Mouse (Mus musculus) urinary bladder, postnatal 25 days (tissue): Measurements from ENCODE around the gene Rcn3.

Experiments used
- DNase-seq: peaks from one replicate; pipeline ENCODE4 v3.0.0; 2022; ENCODE audit warnings: low spot score

Rcn3 gene

DNA sequence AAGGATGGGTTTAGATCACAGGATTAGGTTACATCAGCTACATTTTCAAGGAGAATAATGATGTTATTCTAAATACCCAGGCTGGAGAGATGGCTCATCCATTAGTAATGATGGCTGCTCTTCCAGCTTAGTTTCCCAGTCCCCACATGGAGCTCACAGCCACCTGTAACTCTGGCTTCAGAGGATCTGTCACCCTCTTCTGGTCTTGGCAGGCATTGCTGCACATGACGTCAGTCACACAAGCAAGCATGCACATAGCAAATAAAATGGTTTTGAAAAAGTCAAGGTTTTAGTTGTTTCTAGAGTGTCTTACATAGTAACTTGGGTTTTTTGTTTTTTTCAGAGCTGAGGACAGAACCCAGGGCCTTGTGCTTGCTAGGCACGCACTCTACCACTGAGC, 19.8 kb downstream of the Rcn3 start:
- no peak for DNase-seq

DNA sequence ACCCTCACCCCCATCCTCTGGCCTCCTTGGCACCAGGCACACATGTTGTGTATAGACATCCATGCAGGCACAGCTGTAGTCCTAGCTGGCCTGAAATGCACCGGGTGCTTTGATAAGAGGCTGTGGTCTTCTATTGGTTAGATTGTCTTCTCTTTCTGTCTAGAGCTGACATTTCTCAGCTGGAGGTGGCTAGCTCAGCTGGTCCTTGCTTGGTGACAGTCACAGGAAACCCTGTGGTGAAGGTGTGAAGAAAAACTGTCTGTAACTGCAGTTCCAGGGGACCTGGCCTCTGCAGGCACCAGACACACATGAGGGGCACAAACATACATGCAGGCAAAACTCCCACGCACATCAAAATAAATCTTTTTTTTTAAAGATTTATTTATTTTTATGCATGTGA, 22.4 kb downstream of the Rcn3 start:
- DNase-seq, result no peak

GRCm38 (mm10) chr7:45068000-45068318, 24.1 kb downstream of the Rcn3 start:
- peak; percentile 46 for DNase-seq

DNA sequence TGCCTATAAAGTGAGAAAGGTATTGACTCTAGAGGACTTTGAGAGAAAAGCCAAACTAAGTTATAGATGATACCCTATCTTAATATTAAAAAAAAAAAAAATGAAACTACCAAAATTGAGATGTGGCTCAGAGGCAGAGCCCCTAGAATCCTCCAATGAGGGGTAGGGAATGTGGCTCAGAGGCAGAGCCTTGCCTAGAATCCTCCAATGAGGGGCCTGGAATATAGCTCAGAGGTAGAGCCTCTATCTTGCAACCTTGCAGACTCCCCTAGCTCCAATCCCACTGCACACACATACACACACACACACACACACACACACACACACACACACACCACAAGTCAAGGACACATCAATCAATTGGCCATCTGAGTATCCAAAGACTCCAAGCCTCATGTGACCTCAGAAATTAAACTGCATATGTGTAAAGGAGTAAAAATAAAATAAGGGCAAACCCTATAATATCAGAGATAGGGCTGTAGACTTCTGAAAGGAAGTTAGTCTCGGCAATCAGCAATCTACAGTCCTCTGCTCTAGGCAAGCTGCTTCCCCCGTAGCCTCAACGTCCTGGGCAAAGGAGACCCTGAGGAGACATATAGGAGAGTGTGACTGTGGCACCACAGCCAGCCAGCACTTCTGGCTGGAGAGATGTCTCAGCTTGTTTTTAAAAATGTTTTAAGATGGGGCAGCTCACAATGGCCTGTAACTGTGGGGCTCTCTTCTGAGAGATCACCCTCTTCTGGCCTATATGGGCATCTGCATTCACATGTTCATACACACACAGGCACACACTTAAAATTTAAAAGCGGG, 24.6 kb downstream of the Rcn3 start:
- DNase-seq, result no peak

DNA sequence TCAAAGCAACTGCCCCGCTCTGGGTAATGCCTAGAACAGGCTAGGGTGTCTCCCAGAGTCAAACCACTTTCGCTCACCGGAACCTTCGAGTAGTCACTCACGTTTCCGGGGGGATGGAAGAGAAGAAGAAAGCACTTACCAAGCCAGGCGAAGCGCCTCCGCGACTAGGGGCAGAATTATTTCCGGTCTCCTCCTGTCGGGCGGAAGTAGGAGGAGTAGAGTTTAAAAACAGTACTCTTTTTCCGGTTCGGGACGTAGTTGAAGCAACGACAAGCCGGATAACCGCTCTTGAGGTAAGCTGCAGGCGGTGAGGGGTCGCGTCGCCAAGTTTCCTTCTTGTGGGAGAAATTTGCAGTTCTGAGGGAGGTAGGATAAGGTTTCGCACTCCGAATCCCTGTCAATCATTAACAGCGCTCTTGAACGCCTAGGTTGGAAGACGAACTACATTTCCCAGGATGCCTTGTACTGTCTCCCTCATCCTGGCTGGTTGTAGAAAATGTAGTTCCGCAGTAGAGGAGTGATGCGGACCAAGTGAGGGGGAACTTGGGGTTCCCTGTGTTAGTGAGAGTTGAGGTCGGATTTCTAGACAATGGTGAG, 29.7 kb downstream of the Rcn3 start, which contains the start of the genes Nosip and Prrg2:
Gene Nosip, plus strand, starts transcription at position 191 of the 597 bp plus-strand sequence.
Gene Prrg2, minus strand, starts transcription at position 439 of the 597 bp plus-strand sequence.
- peak; percentile 91 for DNase-seq

DNA sequence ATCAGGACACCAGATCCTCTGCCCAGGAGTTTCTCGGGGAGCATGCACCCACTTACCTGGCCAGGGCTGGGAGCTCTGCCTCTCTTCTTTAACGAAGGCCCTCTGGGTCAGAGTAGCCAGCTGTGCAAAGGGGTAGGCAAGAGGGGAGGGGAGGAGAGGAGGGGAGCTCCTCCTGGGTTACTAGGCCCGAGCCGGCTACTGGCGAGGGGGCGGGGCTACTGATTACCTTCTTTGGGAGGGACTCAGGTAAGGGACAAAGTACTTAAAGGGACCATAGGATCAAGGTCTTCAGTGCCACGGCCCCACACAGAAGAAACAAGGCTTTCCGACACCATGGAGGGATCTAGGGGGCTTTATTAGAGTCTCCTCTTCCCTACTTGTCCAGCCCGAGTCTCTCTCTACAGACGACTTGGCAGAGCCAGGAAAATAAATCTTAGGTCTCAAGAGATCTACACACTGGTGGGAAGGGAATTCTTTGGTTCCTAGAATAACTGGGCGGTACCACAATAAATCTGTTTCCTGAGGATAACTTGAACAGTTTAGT, 30.4 kb downstream of the Rcn3 start:
- peak; percentile 59 for DNase-seq

DNA sequence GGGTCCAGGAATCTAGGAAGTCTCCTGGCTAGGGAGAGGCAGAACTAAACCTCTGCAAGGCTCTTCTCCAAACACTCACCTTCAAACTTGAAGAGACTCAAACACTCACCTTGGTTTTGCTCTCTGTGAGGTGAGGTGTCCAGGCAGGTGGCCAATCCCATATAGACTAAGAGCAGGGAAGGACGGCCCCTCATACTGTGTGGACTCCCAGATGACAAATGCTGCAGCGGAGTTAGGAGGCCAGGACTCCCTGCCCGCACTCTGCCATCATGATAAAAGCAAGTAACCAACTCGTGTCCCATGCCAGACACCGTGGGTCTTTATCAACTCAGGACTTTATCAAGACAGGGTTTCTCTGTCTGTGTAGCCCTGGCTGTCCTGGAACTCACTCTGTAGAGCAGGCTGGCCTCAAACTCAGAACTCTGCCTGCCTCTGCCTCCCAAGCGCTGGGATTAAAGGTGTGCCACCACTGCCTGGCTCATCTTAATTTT, 31.3 kb downstream of the Rcn3 start:
- no peak for DNase-seq

GRCm38 (mm10) chr7:45058607-45059571, 33.1 kb downstream of the Rcn3 start:
- no peak for DNase-seq

DNA sequence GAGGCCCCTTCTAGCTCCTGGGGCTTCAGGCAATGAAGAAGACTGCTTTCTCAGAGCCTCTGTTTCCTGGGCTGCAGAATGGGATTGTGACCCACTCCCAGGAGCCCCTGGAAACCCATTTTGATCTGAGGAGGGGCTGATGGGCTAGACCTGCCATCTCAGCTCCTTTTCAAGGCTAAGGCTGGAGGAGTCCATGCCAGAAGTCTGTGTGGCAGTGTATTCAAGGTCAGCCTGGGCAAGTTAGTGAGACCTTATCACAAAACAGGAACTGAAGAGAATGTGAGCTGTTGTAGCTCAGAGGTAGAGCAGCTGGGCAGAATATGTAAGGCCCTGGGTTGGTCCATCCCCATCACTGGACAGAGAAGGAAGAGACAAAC, 35.1 kb downstream of the Rcn3 start:
- no peak for DNase-seq

DNA sequence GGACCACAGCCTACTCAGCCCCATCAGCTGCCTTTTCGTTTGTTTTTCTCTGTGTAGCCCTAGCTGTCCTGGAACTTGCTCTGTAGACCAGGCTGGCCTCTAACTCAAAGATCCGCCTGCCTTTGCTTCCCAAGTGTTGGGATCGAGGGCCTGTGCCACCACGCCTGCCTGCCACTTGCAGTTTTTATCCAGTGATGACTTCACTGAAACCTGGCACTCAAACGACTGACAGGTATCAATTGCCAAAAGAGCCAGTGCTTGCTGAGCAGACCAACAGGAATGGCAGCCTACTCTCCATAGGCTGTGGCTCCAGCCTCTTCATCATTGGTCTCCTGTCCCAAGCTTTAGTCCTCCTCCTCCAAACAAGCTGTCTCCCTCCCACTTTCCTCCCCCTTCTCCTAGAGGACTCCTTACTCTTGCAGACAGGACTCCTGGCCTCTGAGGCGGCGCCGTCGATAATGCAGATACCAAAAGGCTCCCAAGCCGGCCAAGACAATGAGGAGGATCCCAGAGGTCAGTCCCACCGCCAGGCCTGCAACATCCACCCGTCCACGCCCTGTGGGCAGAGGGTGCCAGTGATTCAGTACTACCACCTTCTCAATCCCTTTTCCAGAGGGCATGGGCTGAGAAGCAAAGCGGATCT, 35.6 kb downstream of the Rcn3 start:
- no peak for DNase-seq

DNA sequence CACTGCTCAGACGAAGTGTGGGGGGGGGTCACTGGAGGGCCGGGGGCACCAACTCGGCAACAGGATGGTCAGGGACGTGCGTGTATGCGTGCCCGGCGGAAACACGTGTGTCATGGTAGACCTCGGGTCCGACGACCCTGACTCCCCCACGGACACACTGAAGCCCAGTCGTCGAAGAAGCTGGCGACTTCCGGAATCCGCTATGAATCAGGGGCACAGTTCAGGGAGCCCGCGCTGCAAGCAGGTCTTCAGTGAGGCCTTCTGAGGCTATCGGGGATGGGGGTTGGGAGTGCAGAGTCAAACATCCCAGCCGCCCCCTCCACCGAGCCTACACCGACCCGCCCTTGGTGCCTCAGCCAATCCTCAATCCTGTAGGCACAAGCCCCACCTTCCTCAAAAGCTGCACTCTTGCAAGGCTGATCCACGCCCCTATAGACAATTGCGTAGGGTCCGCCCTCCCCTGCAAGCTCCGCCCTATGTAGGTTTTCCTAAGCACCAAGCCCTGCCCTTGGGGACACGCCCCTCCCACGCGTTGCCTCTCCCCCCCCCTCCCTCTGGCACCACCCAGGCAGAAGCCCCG, 38.0 kb downstream of the Rcn3 start:
- peak; percentile 80 for DNase-seq

GRCm38 (mm10) chr7:45053117-45053930, 38.7 kb downstream of the Rcn3 start:
- DNase-seq, result peak; percentile 69

DNA sequence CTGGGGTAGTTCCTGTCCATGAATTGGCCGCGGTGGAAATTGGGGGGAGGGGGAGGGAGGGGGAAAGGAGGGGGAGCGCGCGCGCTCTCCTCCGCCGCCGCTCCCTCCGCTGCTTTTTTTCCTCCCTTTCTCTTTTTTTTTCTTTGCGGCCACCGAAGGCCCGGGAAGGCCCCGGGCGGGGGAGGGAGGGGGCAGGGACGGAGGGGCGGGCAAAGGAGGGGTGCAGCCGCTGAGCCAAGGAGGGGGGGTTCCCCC, 39.2 kb downstream of the Rcn3 start, which contains the start of gene Prr12:
Gene Prr12, minus strand, starts transcription at position 20 of the 255 bp plus-strand sequence.
- no peak for DNase-seq

DNA sequence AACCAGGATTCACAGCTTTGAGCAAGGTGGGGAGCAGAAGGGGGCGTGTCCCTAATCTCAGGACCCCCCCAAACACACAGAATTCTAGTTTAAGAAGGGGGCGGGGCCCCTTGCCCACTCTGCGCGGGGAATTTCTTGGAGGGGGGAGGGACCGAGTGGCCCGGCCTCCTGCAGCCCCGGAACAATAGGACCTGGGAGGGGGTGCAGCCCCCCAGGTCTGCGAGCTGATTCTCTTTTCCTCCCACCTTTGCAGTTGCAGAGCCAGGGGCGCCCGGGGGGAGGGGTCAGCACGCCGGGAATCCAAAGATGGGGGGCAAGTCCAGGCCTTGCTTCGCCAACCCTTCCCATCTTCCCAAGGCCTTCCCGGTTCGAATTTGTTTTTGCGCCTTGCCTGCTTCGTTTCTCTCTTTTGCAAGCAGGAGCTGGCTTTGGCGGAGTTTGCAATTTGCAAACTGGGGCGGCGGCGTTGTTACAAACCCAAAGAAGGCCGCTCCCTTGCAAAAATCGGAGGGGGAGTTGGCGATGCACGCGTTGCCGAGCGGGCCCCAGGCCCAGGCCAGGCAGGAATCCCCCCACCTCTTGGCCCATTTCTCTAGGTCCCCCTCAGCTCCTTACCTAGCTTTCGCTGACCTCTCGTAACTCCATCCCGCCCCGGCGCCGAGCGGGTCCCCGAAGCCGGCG, 39.7 kb downstream of the Rcn3 start:
- DNase-seq, result peak; percentile 41

DNA sequence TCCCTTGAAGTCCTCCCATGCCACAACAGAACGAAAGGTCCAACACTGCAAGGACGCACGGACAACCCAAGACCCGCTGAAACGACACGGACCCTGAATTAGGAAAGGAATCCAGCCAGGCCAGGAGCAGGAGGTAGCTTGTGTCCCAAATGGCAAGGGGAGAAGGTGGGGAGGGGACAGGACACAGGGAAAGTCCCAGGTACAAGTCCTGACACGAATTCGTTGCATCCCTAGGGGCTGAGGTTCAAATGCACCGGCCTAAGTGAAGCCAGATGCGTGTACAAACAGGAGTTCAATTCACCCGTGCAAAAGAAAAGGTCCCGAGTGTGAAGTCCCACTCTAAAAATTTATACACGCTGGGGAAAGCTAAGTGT, 40.4 kb downstream of the Rcn3 start:
- DNase-seq, result no peak

DNA sequence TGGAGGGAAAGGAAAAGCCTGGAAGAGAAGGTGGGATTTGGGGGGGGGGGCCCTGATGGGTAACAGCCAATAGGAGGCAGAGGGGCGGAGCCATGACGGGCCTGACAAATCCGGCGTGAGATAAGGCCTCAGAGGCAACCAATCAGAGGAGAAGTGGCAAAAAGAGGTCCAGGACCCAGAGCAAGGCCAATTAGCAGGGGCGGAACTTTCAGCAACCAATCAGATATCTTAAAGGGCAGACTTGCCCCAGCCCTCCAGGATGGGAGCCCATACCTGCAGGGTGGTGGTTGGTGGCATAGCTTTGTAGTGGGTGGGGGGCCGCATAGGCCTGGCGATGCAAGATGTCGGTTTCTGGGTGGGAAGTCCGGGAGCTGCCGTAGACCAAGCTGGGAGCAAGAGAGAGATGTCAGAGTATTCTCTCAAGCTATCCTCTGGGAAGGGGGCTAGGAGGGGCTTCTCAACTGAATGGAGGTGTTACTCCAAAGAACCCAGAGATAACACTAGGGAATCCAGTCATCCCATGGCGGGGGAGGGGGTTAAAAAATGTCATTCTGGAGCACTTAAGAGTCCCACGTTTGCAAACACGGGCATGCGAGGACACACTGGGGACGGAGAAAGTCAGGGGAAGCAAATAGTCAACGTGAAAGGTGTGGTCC, 40.9 kb downstream of the Rcn3 start:
- no peak for DNase-seq

GRCm38 (mm10) chr7:45048923-45049657, 42.9 kb downstream of the Rcn3 start:
- no peak for DNase-seq

GRCm38 (mm10) chr7:45048001-45048890, 43.8 kb downstream of the Rcn3 start:
- DNase-seq, result no peak
